Mouse (Mus musculus) midbrain, embryonic 15.5 days (tissue): Measurements from ENCODE around the gene Slc25a21. TPM values are rescaled to one million over a fixed set of nuclear protein-coding genes. Genes with fewer than 3 reads are reported as not detected.

Experiments
- ATAC-seq: fragments of 200-750 bp; cut with Nextera tagmentation; replicated peaks from 2 replicates; pipeline ENCODE4 v1.8.0; 2017; ENCODE audit warnings: moderate TSS enrichment
- H3K27ac ChIP-seq: fragments of 300-500 bp; sonication (generic); 2 replicates; pipeline ENCODE4 v1.5.1; 2015; ENCODE audit warnings: mild to moderate bottlenecking, inconsistent platforms
- H3K27me3 ChIP-seq: fragments of 300-500 bp; sonication (generic); replicated peaks from 2 replicates; pipeline ENCODE4 v1.6.1; 2015; ENCODE audit warnings: inconsistent platforms
- H3K36me3 ChIP-seq: fragments of 300-500 bp; sonication (generic); replicated peaks from 2 replicates; pipeline ENCODE4 v1.6.1; 2015; ENCODE audit warnings: inconsistent platforms
- H3K4me1 ChIP-seq: fragments of 300-500 bp; sonication (generic); 2 replicates; pipeline ENCODE4 v1.6.1; 2015; ENCODE audit warnings: inconsistent platforms
- H3K4me2 ChIP-seq: fragments of 300-500 bp; sonication (generic); 2 replicates; pipeline ENCODE4 v1.6.1; 2015; ENCODE audit warnings: inconsistent platforms, mild to moderate bottlenecking, moderate library complexity
- H3K4me3 ChIP-seq: fragments of 300-500 bp; sonication (generic); 2 replicates; pipeline ENCODE4 v1.5.1; 2015; ENCODE audit warnings: mild to moderate bottlenecking, inconsistent platforms
- H3K9ac ChIP-seq: fragments of 300-500 bp; sonication (generic); 2 replicates; pipeline ENCODE4 v1.6.1; 2015; ENCODE audit warnings: mild to moderate bottlenecking, inconsistent platforms
- H3K9me3 ChIP-seq: fragments of 300-500 bp; sonication (generic); 2 replicates; pipeline ENCODE4 v1.6.1; 2016; ENCODE audit warnings: inconsistent platforms
- WGBS: fragments of 180-500 bp; shearing (Covaris S2); methylation state at CpG from one replicate; pipeline ENCODE4 v1.1.7; 2015; ENCODE audit warnings: mixed read lengths; 5-methylcytosine and 5-hydroxymethylcytosine counted together
- polyA plus RNA-seq: library from polyadenylated mRNA; unstranded; fragments of >200 nt; fragmentation: Nextera tagmentation; extraction: Ambion mirVana; gene quantifications from 2 replicates; pipeline ENCODE4 v1.2.1, GENCODE M21; 2015

The Slc25a21 gene
- polyA plus RNA-seq, 1 experiment from 2014 or later = 0.12 TPM

- 63% methylated on average over 5 of the region's 5 CpGs for WGBS
- no peak for ATAC-seq
These were observed 104.2 kb downstream of the Slc25a21 start for GRCm38 (mm10) chr12:57093107-57093506.

DNA sequence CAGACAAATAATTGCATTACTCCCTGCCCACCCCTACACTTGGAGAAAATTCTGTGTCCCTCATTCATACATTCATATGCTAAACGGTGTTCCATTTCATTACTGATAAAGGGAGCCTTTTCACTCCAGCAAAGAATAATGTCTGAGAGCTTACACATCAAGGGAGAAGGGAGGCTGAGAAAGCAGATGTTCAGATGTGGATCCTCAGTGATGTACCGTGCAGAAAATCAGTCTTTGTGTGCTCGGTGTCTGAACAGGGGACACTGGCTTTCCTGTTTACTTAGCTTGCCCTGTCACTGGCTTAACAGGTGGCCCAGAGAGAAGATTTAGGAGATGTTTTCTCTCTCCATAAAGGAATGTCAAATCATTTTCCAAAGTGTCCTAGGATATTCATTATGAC lies 112.8 kb downstream of the Slc25a21 start:
- Histone ChIP-seq H3K36me3 (no peaks in the 10 kb centered on the region), H3K9me3 (no peaks in the 10 kb centered on the region), H3K27me3 (no peaks in the 10 kb centered on the region), H3K27ac (no peak overlapping the region), H3K4me1 (no peaks in the 10 kb centered on the region), H3K4me3 (no peak overlapping the region), H3K9ac (no peak overlapping the region), H3K4me2 (no peak overlapping the region)
- WGBS = 9% methylated on average over 3 of the region's 3 CpGs
- ATAC-seq = no peak

More at GRCm38 (mm10) chr12:57093107-57093506, 104.2 kb downstream of the Slc25a21 start:
- H3K9me3 ChIP-seq = no peaks in the 10 kb centered on the region
- no peaks in the 10 kb centered on the region for H3K4me1 ChIP-seq
- H3K27ac ChIP-seq = no peak overlapping the region
- no peaks in the 10 kb centered on the region for H3K36me3 ChIP-seq
- H3K27me3 ChIP-seq = no peaks in the 10 kb centered on the region
- H3K4me2 ChIP-seq = no peak overlapping the region
- H3K4me3 ChIP-seq = no peak overlapping the region
- no peak overlapping the region for H3K9ac ChIP-seq

GRCm38 (mm10) chr12:57083533-57083932 lies 113.7 kb downstream of the Slc25a21 start:
- Histone ChIP-seq H3K4me2 (no peak overlapping the region), H3K4me1 (no peaks in the 10 kb centered on the region), H3K4me3 (no peak overlapping the region), H3K27me3 (no peaks in the 10 kb centered on the region), H3K9me3 (no peaks in the 10 kb centered on the region), H3K36me3 (no peaks in the 10 kb centered on the region), H3K9ac (no peak overlapping the region), H3K27ac (no peak overlapping the region)
- WGBS = 89% methylated on average over 5 of the region's 5 CpGs
- ATAC-seq = no peak

GRCm38 (mm10) chr12:57076606-57077005 lies 120.7 kb downstream of the Slc25a21 start:
- Histone ChIP-seq H3K36me3 (no peaks in the 10 kb centered on the region), H3K27ac (no peak overlapping the region), H3K9me3 (no peaks in the 10 kb centered on the region), H3K4me3 (no peak overlapping the region), H3K4me2 (no peak overlapping the region), H3K27me3 (no peaks in the 10 kb centered on the region), H3K9ac (no peak overlapping the region), H3K4me1 (no peaks in the 10 kb centered on the region)
- no peak for ATAC-seq
- 70% methylated on average over 4 of the region's 4 CpGs for WGBS

DNA sequence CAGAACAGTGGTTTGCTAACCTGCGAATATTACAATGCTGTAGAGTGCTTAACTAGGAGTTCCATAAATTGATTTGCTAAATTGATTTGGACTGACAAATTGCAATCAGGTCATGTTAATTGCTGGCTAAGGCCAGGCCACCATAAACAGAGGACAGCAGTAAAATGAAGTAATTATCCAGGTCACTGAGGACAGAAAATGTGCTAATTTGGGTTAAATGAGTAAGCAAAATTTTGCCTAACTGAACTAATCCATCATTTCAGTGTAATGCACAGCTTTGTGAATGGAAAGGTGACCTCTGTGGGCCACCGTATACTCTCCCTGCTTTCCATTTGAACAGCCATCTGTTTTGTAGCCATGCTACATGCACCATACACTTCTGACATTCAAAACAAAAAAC lies 124.7 kb downstream of the Slc25a21 start:
- H3K4me3 ChIP-seq = no peak overlapping the region
- no peak for ATAC-seq
- no peak overlapping the region for H3K9ac ChIP-seq
- no peaks in the 10 kb centered on the region for H3K27me3 ChIP-seq
- H3K36me3 ChIP-seq = no peaks in the 10 kb centered on the region
- H3K9me3 ChIP-seq = no peaks in the 10 kb centered on the region
- 88% methylated on average over 2 of the region's 2 CpGs for WGBS
- no peak overlapping the region for H3K4me2 ChIP-seq
- H3K27ac ChIP-seq = no peak overlapping the region
- no peaks in the 10 kb centered on the region for H3K4me1 ChIP-seq

- Histone ChIP-seq H3K4me1 (no peaks in the 10 kb centered on the region), H3K9me3 (no peaks in the 10 kb centered on the region), H3K27ac (no peak overlapping the region), H3K4me3 (no peak overlapping the region), H3K9ac (no peak overlapping the region), H3K27me3 (no peaks in the 10 kb centered on the region), H3K4me2 (no peak overlapping the region), H3K36me3 (no peaks in the 10 kb centered on the region)
- 40% methylated on average over 5 of the region's 5 CpGs for WGBS
- no peak for ATAC-seq
These were observed 128.7 kb downstream of the Slc25a21 start for GRCm38 (mm10) chr12:57068607-57069006.

- WGBS = 83% methylated on average over 4 of the region's 4 CpGs
- Histone ChIP-seq H3K4me1 (no peaks in the 10 kb centered on the region), H3K9ac (no peak overlapping the region)
These were observed 177.5 kb downstream of the Slc25a21 start for GRCm38 (mm10) chr12:57019737-57020136.

GRCm38 (mm10) chr12:57016845-57017244 lies 180.4 kb downstream of the Slc25a21 start:
- H3K27ac ChIP-seq = no peak overlapping the region
- ATAC-seq = no peak
- no peaks in the 10 kb centered on the region for H3K9me3 ChIP-seq
- H3K4me2 ChIP-seq = no peak overlapping the region
- no peaks in the 10 kb centered on the region for H3K27me3 ChIP-seq
- H3K36me3 ChIP-seq = no peaks in the 10 kb centered on the region
- no peak overlapping the region for H3K9ac ChIP-seq
- WGBS = 96% methylated on average over 3 of the region's 3 CpGs
- H3K4me1 ChIP-seq = no peaks in the 10 kb centered on the region
- H3K4me3 ChIP-seq = no peak overlapping the region

More at GRCm38 (mm10) chr12:57019737-57020136, 177.5 kb downstream of the Slc25a21 start:
- Histone ChIP-seq H3K9me3 (no peaks in the 10 kb centered on the region), H3K4me2 (no peak overlapping the region), H3K27ac (no peak overlapping the region), H3K4me3 (no peak overlapping the region), H3K27me3 (no peaks in the 10 kb centered on the region), H3K36me3 (no peaks in the 10 kb centered on the region)
- ATAC-seq = no peak

DNA sequence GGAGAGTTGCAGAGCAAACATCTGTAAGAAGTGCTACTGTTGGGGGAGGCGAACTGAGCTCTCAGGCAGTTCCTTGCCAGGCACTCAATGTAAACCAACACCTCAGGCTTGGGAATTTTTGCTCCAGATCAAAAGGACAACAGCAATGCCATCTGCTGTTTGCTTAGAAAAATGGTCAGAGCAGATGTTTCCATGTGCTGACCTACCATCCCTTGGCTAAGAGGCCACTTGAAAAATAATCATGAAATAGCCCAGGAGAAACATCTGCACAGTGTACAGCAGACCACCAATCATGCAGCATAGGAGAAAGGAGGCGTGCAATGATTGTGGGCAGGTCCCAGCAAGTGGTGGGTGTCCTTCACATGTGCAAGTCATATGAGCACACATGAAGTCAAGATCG lies 180.9 kb downstream of the Slc25a21 start:
- no peaks in the 10 kb centered on the region for H3K27me3 ChIP-seq
- no peak for ATAC-seq

GRCm38 (mm10) chr12:57009010-57009409 lies 188.3 kb downstream of the Slc25a21 start:
- Histone ChIP-seq H3K27me3 (no peaks in the 10 kb centered on the region), H3K9ac (no peak overlapping the region), H3K36me3 (no peaks in the 10 kb centered on the region), H3K9me3 (no peaks in the 10 kb centered on the region), H3K4me1 (no peaks in the 10 kb centered on the region), H3K27ac (no peak overlapping the region), H3K4me3 (no peak overlapping the region), H3K4me2 (no peak overlapping the region)
- no peak for ATAC-seq
- 70% methylated on average over 11 of the region's 11 CpGs for whole genome bisulfite sequencing

More for the DNA sequence above, 180.9 kb downstream of the Slc25a21 start:
- H3K4me2 ChIP-seq = no peak overlapping the region
- no peak overlapping the region for H3K27ac ChIP-seq
- H3K4me3 ChIP-seq = no peak overlapping the region
- no peaks in the 10 kb centered on the region for H3K4me1 ChIP-seq
- no peak overlapping the region for H3K9ac ChIP-seq
- H3K36me3 ChIP-seq = no peaks in the 10 kb centered on the region
- WGBS = 89% methylated on average over 3 of the region's 3 CpGs
- no peaks in the 10 kb centered on the region for H3K9me3 ChIP-seq

GRCm38 (mm10) chr12:56986049-56986448 lies 211.2 kb downstream of the Slc25a21 start:
- H3K9me3 ChIP-seq = no peaks in the 10 kb centered on the region
- H3K36me3 ChIP-seq = no peaks in the 10 kb centered on the region
- peaks cover 2% of the 10 kb centered on the region; the same call in 1 of the 2 replicates for H3K27me3 ChIP-seq
- no peak overlapping the region for H3K9ac ChIP-seq
- no peak overlapping the region for H3K4me3 ChIP-seq
- no peak overlapping the region for H3K4me2 ChIP-seq
- H3K4me1 ChIP-seq = no peaks in the 10 kb centered on the region
- no peak for ATAC-seq
- no peak overlapping the region for H3K27ac ChIP-seq
- 9% methylated on average over 5 of the region's 5 CpGs for WGBS

GRCm38 (mm10) chr12:56982066-56982626 lies 215.1 kb downstream of the Slc25a21 start:
- Histone ChIP-seq H3K4me3 (no peak overlapping the region), H3K9ac (no peak overlapping the region), H3K4me1 (no peaks in the 10 kb centered on the region), H3K27me3 (peaks cover 6% of the 10 kb centered on the region; the same call in 1 of the 2 replicates), H3K27ac (no peak overlapping the region), H3K4me2 (no peak overlapping the region), H3K9me3 (no peaks in the 10 kb centered on the region), H3K36me3 (no peaks in the 10 kb centered on the region)
- 75% methylated on average over 14 of the region's 18 CpGs for WGBS
- ATAC-seq = no peak

- Histone ChIP-seq H3K4me1 (no peaks in the 10 kb centered on the region), H3K4me2 (no peak overlapping the region), H3K9ac (no peak overlapping the region), H3K9me3 (no peaks in the 10 kb centered on the region), H3K4me3 (no peak overlapping the region), H3K36me3 (no peaks in the 10 kb centered on the region), H3K27me3 (0 out of 2 replicates have a peak, but pooled peaks cover 3% of the 10 kb centered on the region), H3K27ac (no peak overlapping the region)
- WGBS = 93% methylated on average over 6 of the region's 6 CpGs
- no peak for ATAC-seq
These were observed 222.0 kb downstream of the Slc25a21 start for GRCm38 (mm10) chr12:56975256-56975655.
